Comparison of ENCODE assay signal across 10 mouse cellular contexts in the genomic region with DNA sequence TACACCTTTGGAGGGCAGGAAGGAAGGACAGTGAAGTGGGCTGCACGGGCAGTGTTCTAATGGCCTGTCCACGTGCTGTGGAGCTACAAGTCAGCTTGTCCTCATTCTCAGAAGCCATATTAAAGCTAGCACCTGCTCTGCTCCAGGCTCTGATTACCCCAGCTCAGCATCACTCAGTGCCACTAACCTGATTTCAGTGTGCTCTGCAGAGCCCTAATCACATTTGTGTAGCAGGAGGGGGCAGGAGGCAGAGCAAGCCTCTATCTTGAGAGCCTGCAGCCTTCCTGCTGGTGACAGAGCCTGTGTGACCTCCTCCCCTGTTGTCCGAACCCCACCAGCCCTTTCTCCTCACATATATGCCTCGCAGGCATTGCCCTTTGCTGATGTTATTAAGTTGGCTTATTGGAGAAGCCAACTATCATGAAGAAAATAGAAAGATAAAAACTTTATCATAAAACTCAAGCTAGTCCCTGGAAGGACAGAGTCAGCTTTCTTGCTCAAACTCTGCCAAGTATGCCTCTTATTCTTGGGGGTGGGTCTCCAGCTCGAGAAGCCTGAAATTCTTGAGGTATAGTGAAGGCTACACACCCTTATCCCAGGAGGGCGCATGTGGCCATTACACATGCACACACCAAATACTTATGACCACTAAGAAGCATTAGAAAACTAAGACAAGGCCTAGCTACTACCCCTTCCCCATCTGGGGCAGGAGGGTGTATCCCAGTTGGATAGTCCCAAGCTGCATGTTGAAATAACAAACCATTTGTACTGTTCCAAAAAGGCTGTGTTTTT. TPM values are rescaled to one million over a fixed set of nuclear protein-coding genes. Genes with fewer than 3 reads are reported as not detected.
A peak's percentile ranks its signal among the peaks of the same experiment; 100 is the strongest.
DNase-seq lines count a peak whose midpoint lies in the region; ATAC-seq and TF ChIP-seq lines count a peak whose summit lies in the region.
"Had no signal": no experiment of that assay in that cellular context is flagged by ENCODE, and none has a peak within 500 bp of the region (broad histone marks: within the 10 kb centered on the region; RNA-seq: fewer than 3 reads in every experiment).

No protein-coding gene starts in this region.

- 34% methylated on average over 6 of the region's 6 CpGs for WGBS in heart, embryonic 15.5 days
- 53% methylated on average over 6 of the region's 6 CpGs for WGBS in heart, adult 2 months
- WGBS in embryonic facial prominence, embryonic 13.5 days: 53% methylated on average over 6 of the region's 6 CpGs
- WGBS in hindbrain, embryonic 11.5 days: 59% methylated on average over 6 of the region's 6 CpGs
- WGBS in midbrain, embryonic 14.5 days: 66% methylated on average over 6 of the region's 6 CpGs

- intact Hi-C loops in heart, adult 2 months (cut with DNase I): no loop called here

- H3K4me1 ChIP-seq in heart, embryonic 15.5 days (replicated peaks): peaks cover 26% of the 10 kb centered on the region
- H3K4me1 ChIP-seq in heart, adult 2 months (ENCODE audit: control insufficient read depth, insufficient read depth, low read length): no peaks in the 10 kb centered on the region
- H3K4me1 ChIP-seq in embryonic facial prominence, embryonic 13.5 days: peaks cover 51% of the 10 kb centered on the region
- H3K4me1 ChIP-seq in hindbrain, embryonic 11.5 days (replicated peaks; ENCODE audit: control insufficient read depth, insufficient read depth, low read length): peaks cover 9% of the 10 kb centered on the region; the same call in 1 of the 2 replicates
- peaks cover 15% of the 10 kb centered on the region for H3K4me1 ChIP-seq in midbrain, embryonic 14.5 days (ENCODE audit: control insufficient read depth, insufficient read depth, low read length)

- H3K9ac ChIP-seq in heart, embryonic 15.5 days: no peak overlapping the region; the same call in 1 of the 2 replicates
- H3K9ac ChIP-seq in heart, adult 2 months (ENCODE audit: low read depth, low read length): no peak overlapping the region
- H3K9ac ChIP-seq in embryonic facial prominence, embryonic 13.5 days: no peak overlapping the region
- no peak overlapping the region for H3K9ac ChIP-seq in hindbrain, embryonic 11.5 days (ENCODE audit: low read depth, low read length)
- H3K9ac ChIP-seq in midbrain, embryonic 14.5 days (replicated peaks; ENCODE audit: low read length): no peak overlapping the region; the same call in 1 of the 2 replicates
- H3K9ac ChIP-seq: forebrain, postnatal 0 days had no signal

- H3K4me3 ChIP-seq in heart, embryonic 15.5 days: no peak overlapping the region
- H3K4me3 ChIP-seq in heart, adult 2 months: no peak overlapping the region
- H3K4me3 ChIP-seq in embryonic facial prominence, embryonic 13.5 days: no peak overlapping the region
- no peak overlapping the region for H3K4me3 ChIP-seq in hindbrain, embryonic 11.5 days (ENCODE audit: low read depth, low read length)
- no peak overlapping the region for H3K4me3 ChIP-seq in midbrain, embryonic 14.5 days (replicated peaks; ENCODE audit: low read depth, low read length)
- H3K4me3 ChIP-seq: layer of hippocampus, adult 2 months had no signal

- H3K79me2 ChIP-seq in heart, adult 2 months (replicated peaks; ENCODE audit: control insufficient read depth, insufficient read depth, low read length): no peaks in the 10 kb centered on the region

- peak; percentile 71; the same call in 1 of the 2 replicates for ATAC-seq in heart, embryonic 15.5 days (replicated peaks; ENCODE audit: insufficient number of reproducible peaks, insufficient read depth, low FRiP score, low read depth)
- ATAC-seq in embryonic facial prominence, embryonic 13.5 days (ENCODE audit: insufficient number of reproducible peaks, insufficient read depth, low FRiP score, low TSS enrichment, low read depth): no peak
- peak; percentile 52; the same call in 1 of the 2 replicates for ATAC-seq in hindbrain, embryonic 11.5 days (ENCODE audit: low FRiP score)
- peak; percentile 28; the same call in 1 of the 2 replicates for ATAC-seq in midbrain, embryonic 14.5 days (ENCODE audit: low FRiP score, low TSS enrichment)
- ATAC-seq: forebrain, postnatal 0 days had no signal

- no peak for TF ChIP-seq CTCF in heart, adult 2 months (IDR thresholded peaks at IDR 0.05)

- peak overlapping the region; percentile 76 for H3K27ac ChIP-seq in heart, embryonic 15.5 days
- no peak overlapping the region for H3K27ac ChIP-seq in heart, adult 2 months
- H3K27ac ChIP-seq in embryonic facial prominence, embryonic 13.5 days: peak overlapping the region; percentile 87
- H3K27ac ChIP-seq in hindbrain, embryonic 11.5 days (ENCODE audit: low read depth, low read length): peak overlapping the region; percentile 40
- H3K27ac ChIP-seq in midbrain, embryonic 14.5 days (replicated peaks; ENCODE audit: low read depth, low read length): peak overlapping the region; percentile 49
- H3K27ac ChIP-seq: layer of hippocampus, adult 2 months; macrophage had no signal

- DNase-seq in heart, adult 2 months: no peak
- DNase-seq in hindbrain, embryonic 11.5 days (ENCODE audit: low spot score): no peak
- no peak for DNase-seq in midbrain, embryonic 14.5 days
- no peak for DNase-seq in layer of hippocampus, postnatal 36 days
- no peak for DNase-seq in kidney, adult 11 months
- DNase-seq: forebrain, postnatal 0 days had no signal

- TF ChIP-seq POLR2A in heart, adult 2 months (IDR thresholded peaks at IDR 0.05; ENCODE audit: insufficient read depth, low read depth, low read length): no peak

- no peak for TF ChIP-seq EP300 in heart, adult 2 months (IDR thresholded peaks at IDR 0.05; ENCODE audit: insufficient read depth, low read depth, low read length)

- no peaks in the 10 kb centered on the region for H3K9me3 ChIP-seq in heart, embryonic 15.5 days (replicated peaks)
- H3K9me3 ChIP-seq in embryonic facial prominence, embryonic 13.5 days: no peaks in the 10 kb centered on the region
- no peaks in the 10 kb centered on the region for H3K9me3 ChIP-seq in hindbrain, embryonic 11.5 days (ENCODE audit: control insufficient read depth, low read length)
- H3K9me3 ChIP-seq in midbrain, embryonic 14.5 days (ENCODE audit: control insufficient read depth, low read length): no peaks in the 10 kb centered on the region

- no peak overlapping the region for H3K4me2 ChIP-seq in heart, embryonic 15.5 days
- H3K4me2 ChIP-seq in embryonic facial prominence, embryonic 13.5 days: no peak overlapping the region
- H3K4me2 ChIP-seq in hindbrain, embryonic 11.5 days (replicated peaks; ENCODE audit: low read depth, low read length): no peak overlapping the region
- no peak overlapping the region for H3K4me2 ChIP-seq in midbrain, embryonic 14.5 days (ENCODE audit: low read length)

- no peaks in the 10 kb centered on the region for H3K36me3 ChIP-seq in heart, embryonic 15.5 days
- no peaks in the 10 kb centered on the region for H3K36me3 ChIP-seq in heart, adult 2 months (ENCODE audit: control insufficient read depth, insufficient read depth, low read length)
- H3K36me3 ChIP-seq in embryonic facial prominence, embryonic 13.5 days: no peaks in the 10 kb centered on the region
- H3K36me3 ChIP-seq in hindbrain, embryonic 11.5 days (ENCODE audit: control insufficient read depth, insufficient read depth, low read length): no peaks in the 10 kb centered on the region
- no peaks in the 10 kb centered on the region for H3K36me3 ChIP-seq in midbrain, embryonic 14.5 days (ENCODE audit: control insufficient read depth, insufficient read depth, low read length)

- no peaks in the 10 kb centered on the region for H3K27me3 ChIP-seq in heart, embryonic 15.5 days
- no peaks in the 10 kb centered on the region for H3K27me3 ChIP-seq in heart, adult 2 months (ENCODE audit: control insufficient read depth, insufficient read depth, low read length)
- H3K27me3 ChIP-seq in embryonic facial prominence, embryonic 13.5 days: no peaks in the 10 kb centered on the region
- H3K27me3 ChIP-seq in hindbrain, embryonic 11.5 days (ENCODE audit: control insufficient read depth, insufficient read depth, low read length): no peaks in the 10 kb centered on the region
- H3K27me3 ChIP-seq in midbrain, embryonic 14.5 days (ENCODE audit: control insufficient read depth, insufficient read depth, low read length): no peaks in the 10 kb centered on the region

RNA-seq across cellular contexts. Expression of a gene that starts 41.9 kb away (rescaled TPM):
- polyA plus RNA-seq in heart, embryonic 15.5 days (2015; fragmentation: Nextera tagmentation; extraction: Ambion mirVana): 42.5 and 45.8 TPM in 2 replicates
- under 1 TPM; 0.21 to 0.30 TPM for total RNA-seq in heart, adult 2 months (2021)
- polyA plus RNA-seq in heart, adult 2 months (2012; rRNA removed): 0.15 and 1.2 TPM in 2 replicates
- 53.7 and 59.4 TPM in 2 replicates for polyA plus RNA-seq in embryonic facial prominence, embryonic 13.5 days (2015; fragmentation: Nextera tagmentation; extraction: Ambion mirVana)
- 66.4 and 73.5 TPM in 2 replicates for polyA plus RNA-seq in hindbrain, embryonic 11.5 days (2014; fragmentation: Nextera tagmentation; extraction: Ambion mirVana)
- polyA plus RNA-seq in midbrain, embryonic 14.5 days (2014; fragmentation: Nextera tagmentation; extraction: Ambion mirVana): 7.1 and 16.3 TPM in 2 replicates
- total RNA-seq in layer of hippocampus, postnatal 36 days (2021): under 1 TPM; 0.48 to 0.75 TPM

RNA-seq across cellular contexts. Expression of a gene that starts 47.3 kb away (rescaled TPM):
- polyA plus RNA-seq in heart, embryonic 15.5 days (2015; fragmentation: Nextera tagmentation; extraction: Ambion mirVana): 92.1 and 115 TPM in 2 replicates
- 1 to 10 TPM in 1 of 2 experiments, under 1 TPM in 1; 0.91 to 1.3 TPM for total RNA-seq in heart, adult 2 months (2021)
- 2.3 and 4.4 TPM in 2 replicates for polyA plus RNA-seq in heart, adult 2 months (2012; rRNA removed)
- 5.3 and 5.8 TPM in 2 replicates for polyA plus RNA-seq in embryonic facial prominence, embryonic 13.5 days (2015; fragmentation: Nextera tagmentation; extraction: Ambion mirVana)
- 8.3 and 14.3 TPM in 2 replicates for polyA plus RNA-seq in hindbrain, embryonic 11.5 days (2014; fragmentation: Nextera tagmentation; extraction: Ambion mirVana)
- polyA plus RNA-seq in midbrain, embryonic 14.5 days (2014; fragmentation: Nextera tagmentation; extraction: Ambion mirVana): 24.0 and 25.3 TPM in 2 replicates
- 10 to 100 TPM in 1 of 2 experiments, 1 to 10 TPM in 1; 6.3 to 10.3 TPM for total RNA-seq in layer of hippocampus, postnatal 36 days (2021)
- polyA plus RNA-seq: macrophage had no signal
